Mouse (Mus musculus) stomach, postnatal 0 days (tissue): Measurements from ENCODE around the gene Pphln1. TPM values are rescaled to one million over a fixed set of nuclear protein-coding genes. Genes with fewer than 3 reads are reported as not detected.

Source experiments
- ATAC-seq: fragments of 200-750 bp; cut with Nextera tagmentation; 2 replicates; pipeline ENCODE4 v1.8.0; 2017; ENCODE audit not compliant: low FRiP score, low TSS enrichment
- DNase-seq: peaks from one replicate; pipeline ENCODE4 v3.0.0-alpha.2; 2016; ENCODE audit warnings: low spot score
- H3K27ac ChIP-seq: fragments of 300-500 bp; sonication (generic); replicated peaks from 2 replicates; pipeline ENCODE4 v1.5.1; 2014; ENCODE audit warnings: mild to moderate bottlenecking, control low read depth
- H3K27me3 ChIP-seq: fragments of 300-500 bp; sonication (generic); 2 replicates; pipeline ENCODE4 v1.6.1; 2014; ENCODE audit warnings: low read length; ENCODE audit not compliant: control insufficient read depth, insufficient read depth
- H3K36me3 ChIP-seq: fragments of 300-500 bp; sonication (generic); 2 replicates; pipeline ENCODE4 v1.6.1; 2014; ENCODE audit warnings: low read length, mixed read lengths; ENCODE audit not compliant: control insufficient read depth, insufficient read depth
- H3K4me1 ChIP-seq: fragments of 300-500 bp; sonication (generic); replicated peaks from 2 replicates; pipeline ENCODE4 v1.6.1; 2014; ENCODE audit warnings: antibody characterized with exemption; ENCODE audit not compliant: control insufficient read depth, insufficient read depth
- H3K4me2 ChIP-seq: fragments of 300-500 bp; sonication (generic); replicated peaks from 2 replicates; pipeline ENCODE4 v1.6.1; 2014; ENCODE audit warnings: low read depth, mild to moderate bottlenecking, control low read depth, moderate library complexity
- H3K4me3 ChIP-seq: fragments of 300-500 bp; sonication (generic); 2 replicates; pipeline ENCODE4 v1.5.1; 2014; ENCODE audit warnings: low read depth, low read length, control low read depth
- H3K9ac ChIP-seq: fragments of 300-500 bp; sonication (generic); 2 replicates; pipeline ENCODE4 v1.6.1; 2014; ENCODE audit warnings: mild to moderate bottlenecking, low read length, control low read depth, mixed read lengths
- H3K9me3 ChIP-seq: fragments of 300-500 bp; sonication (generic); 2 replicates; pipeline ENCODE4 v1.6.1; 2016; ENCODE audit warnings: low read length; ENCODE audit not compliant: control insufficient read depth
- CTCF ChIP-seq: IDR thresholded peaks from 2 replicates; pipeline ENCODE4 v1.5.1; 2016; ENCODE audit warnings: antibody characterized with exemption, low read depth, mild to moderate bottlenecking, moderate library complexity
- EP300 ChIP-seq: optimal IDR thresholded peaks from 2 replicates; pipeline ENCODE3; 2016; ENCODE audit warnings: antibody characterized with exemption
- WGBS: fragments of 180-500 bp; shearing (Covaris S2); extraction: QIAGEN DNeasy Blood & Tissue Kit; methylation state at CpG from one replicate; pipeline ENCODE4 v1.1.7; 2014; 5-methylcytosine and 5-hydroxymethylcytosine counted together
- polyA plus RNA-seq: library from polyadenylated mRNA; unstranded; fragments of >200 nt; fragmentation: Nextera tagmentation; extraction: Ambion mirVana; gene quantifications from 2 replicates; pipeline ENCODE4 v1.2.1, GENCODE M21; 2015

Gene Pphln1
- polyA plus RNA-seq, 1 experiment from 2014 or later: 18.2 TPM

DNA sequence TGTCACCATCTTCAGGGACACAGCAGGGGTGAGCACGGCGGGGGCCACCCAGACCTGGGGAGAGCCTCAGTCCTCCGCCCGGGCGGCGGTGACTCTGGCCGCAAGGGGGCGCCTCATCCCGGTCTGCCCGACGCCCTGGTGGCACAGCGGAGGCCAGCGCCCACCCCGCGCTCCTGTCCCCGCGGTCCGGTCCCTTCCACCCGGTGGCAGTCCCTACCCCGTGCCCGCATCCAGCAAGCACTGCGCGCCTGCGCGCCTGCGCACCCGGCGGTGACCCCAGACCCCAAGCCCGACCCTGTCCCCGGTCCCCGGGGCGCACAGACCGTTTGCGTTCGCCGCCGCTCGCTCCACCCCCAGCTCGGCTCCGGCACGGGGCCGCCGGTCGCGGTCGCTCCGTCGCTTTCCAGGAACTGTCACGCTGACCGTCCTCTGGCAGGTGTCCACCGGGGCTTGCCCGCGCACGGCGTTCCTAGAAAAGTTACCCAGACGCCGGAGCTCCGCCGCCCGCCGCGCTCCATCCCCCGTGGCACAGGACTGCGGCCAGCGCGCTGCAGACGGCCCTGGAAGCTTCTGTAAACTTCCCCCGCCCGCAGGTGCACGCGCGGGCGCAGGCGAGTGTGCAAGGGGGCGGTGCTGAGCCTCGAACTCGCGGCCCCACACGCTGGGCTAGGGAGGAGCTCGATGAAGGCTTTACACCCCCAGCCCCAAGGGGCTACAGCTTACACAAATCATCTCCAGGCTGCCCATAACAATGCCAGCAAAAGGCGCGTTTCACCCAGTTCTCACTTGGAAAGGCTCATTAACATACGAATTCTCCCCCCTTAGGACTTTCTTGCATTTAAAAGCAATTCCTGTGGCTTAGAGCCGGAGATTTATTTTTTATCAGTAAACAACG is 121.0 kb downstream of the Pphln1 start:
- Histone ChIP-seq H3K9me3 (no peaks in the 10 kb centered on the region), H3K4me2 (peak overlapping the region; percentile 91), H3K4me3 (peak overlapping the region; percentile 84), H3K27me3 (no peaks in the 10 kb centered on the region), H3K27ac (peak overlapping the region; percentile 93), H3K36me3 (no peaks in the 10 kb centered on the region), H3K4me1 (peaks cover 3% of the 10 kb centered on the region; the same call in 1 of the 2 replicates), H3K9ac (peak overlapping the region; percentile 80)
- ATAC-seq: peak; percentile 90
- DNase-seq: peak; percentile 87
- TF ChIP-seq CTCF (peak; percentile 82), EP300 (peak; percentile 43)
- WGBS: under 1% methylated on average over 81 of the region's 85 CpGs

GRCm38 (mm10) chr15:93519836-93520826 is 122.0 kb downstream of the Pphln1 start:
- DNase-seq (peak; percentile 46), ATAC-seq (no peak; the same call in 1 of the 2 replicates)
- 9% methylated on average over 17 of the region's 17 CpGs for whole genome bisulfite sequencing
- Histone ChIP-seq H3K9ac (peak overlapping the region; percentile 80; the same call in 1 of the 2 replicates), H3K4me2 (peak overlapping the region; percentile 91), H3K27me3 (no peaks in the 10 kb centered on the region), H3K4me3 (peak overlapping the region; percentile 84), H3K27ac (peak overlapping the region; percentile 93), H3K4me1 (peaks cover 3% of the 10 kb centered on the region; the same call in 1 of the 2 replicates), H3K36me3 (no peaks in the 10 kb centered on the region), H3K9me3 (no peaks in the 10 kb centered on the region)
- no peak for TF ChIP-seq CTCF
- TF ChIP-seq EP300: no peak

- TF ChIP-seq CTCF (no peak), EP300 (no peak)
- DNase-seq: no peak
Observed at GRCm38 (mm10) chr15:93521088-93521786, 123.1 kb downstream of the Pphln1 start.

GRCm38 (mm10) chr15:93521787-93522180 is 123.6 kb downstream of the Pphln1 start:
- ATAC-seq (no peak), DNase-seq (no peak)
- WGBS: 35% methylated on average over 3 of the region's 3 CpGs
- Histone ChIP-seq H3K4me1 (peaks cover 3% of the 10 kb centered on the region; the same call in 1 of the 2 replicates), H3K9me3 (no peaks in the 10 kb centered on the region), H3K27ac (no peak overlapping the region), H3K27me3 (no peaks in the 10 kb centered on the region), H3K9ac (no peak overlapping the region), H3K4me3 (no peak overlapping the region), H3K36me3 (no peaks in the 10 kb centered on the region), H3K4me2 (no peak overlapping the region)
- no peak for TF ChIP-seq CTCF

More at GRCm38 (mm10) chr15:93521088-93521786, 123.1 kb downstream of the Pphln1 start:
- Histone ChIP-seq H3K9ac (no peak overlapping the region), H3K27me3 (no peaks in the 10 kb centered on the region), H3K9me3 (no peaks in the 10 kb centered on the region), H3K4me1 (peaks cover 3% of the 10 kb centered on the region; the same call in 1 of the 2 replicates), H3K27ac (no peak overlapping the region), H3K4me3 (no peak overlapping the region), H3K4me2 (no peak overlapping the region), H3K36me3 (no peaks in the 10 kb centered on the region)
- no peak for ATAC-seq
- 65% methylated on average over 11 of the region's 11 CpGs for WGBS

- Histone ChIP-seq H3K9me3 (no peaks in the 10 kb centered on the region), H3K4me2 (no peak overlapping the region), H3K27me3 (no peaks in the 10 kb centered on the region), H3K36me3 (no peaks in the 10 kb centered on the region), H3K4me3 (no peak overlapping the region), H3K9ac (no peak overlapping the region), H3K27ac (no peak overlapping the region), H3K4me1 (peaks cover 3% of the 10 kb centered on the region; the same call in 1 of the 2 replicates)
- no peak for TF ChIP-seq CTCF
- no peak for TF ChIP-seq EP300
- DNase-seq (no peak), ATAC-seq (no peak)
- 50% methylated on average over 5 of the region's 5 CpGs for WGBS
Observed at GRCm38 (mm10) chr15:93525305-93525917, 127.3 kb downstream of the Pphln1 start.
